Mouse (Mus musculus) heart, embryonic 12.5 days (tissue): ENCODE measurements around the gene L3mbtl2. TPM values are rescaled to one million over a fixed set of nuclear protein-coding genes. Genes with fewer than 3 reads are reported as not detected.

ENCODE experiments used
- polyA plus RNA-seq: library from polyadenylated mRNA; unstranded; fragments of >200 nt; fragmentation: Nextera tagmentation; extraction: Ambion mirVana; gene quantifications from 2 replicates; pipeline ENCODE4 v1.2.1, GENCODE M21; 2016

The L3mbtl2 gene
- polyA plus RNA-seq, 1 experiment from 2014 or later, result 19.4 TPM

Other genes with a start within 250 kb of the L3mbtl2 start
- gene Rbx1, start 197.6 kb upstream of the L3mbtl2 start, polyA plus RNA-seq, result 383 and 424 TPM in 2 replicates
- gene Ep300, start 78.5 kb upstream of the L3mbtl2 start, polyA plus RNA-seq, result 16.1 and 17.3 TPM in 2 replicates
- gene Chadl, start 33.4 kb downstream of the L3mbtl2 start, polyA plus RNA-seq, result 0.75 and 0.82 TPM in 2 replicates
- gene Zc3h7b, start 81.2 kb downstream of the L3mbtl2 start, polyA plus RNA-seq, result 27.4 and 30.8 TPM in 2 replicates
- gene Rangap1, start 81.6 kb downstream of the L3mbtl2 start, polyA plus RNA-seq, result 102 and 106 TPM in 2 replicates
- gene Tef, start 138.5 kb downstream of the L3mbtl2 start, polyA plus RNA-seq, result 26.0 and 27.8 TPM in 2 replicates
- gene Tob2, start 194.9 kb downstream of the L3mbtl2 start, polyA plus RNA-seq, result 14.6 and 14.7 TPM in 2 replicates
- 88.9 and 89.3 TPM in 2 replicates for gene Phf5a, start 208.0 kb downstream of the L3mbtl2 start, polyA plus RNA-seq
- gene Aco2, start 208.4 kb downstream of the L3mbtl2 start, polyA plus RNA-seq, result 497 and 519 TPM in 2 replicates